Mouse (Mus musculus): ENCODE measurements around the gene Neu3.

Neu3 gene

GRCm38 (mm10) chr7:99828083-99828570 is at the start of gene Neu3:
Gene Neu3, minus strand, starts transcription at chr7:99828417.
- DNase-seq (ENCODE audit: low spot score), result peak; percentile 94

GRCm38 (mm10) chr7:99876345-99876744 is 48.1 kb upstream of the Neu3 start:
- peak; percentile 93 for DNase-seq (ENCODE audit: low spot score)

- no peak for DNase-seq (ENCODE audit: low spot score)
Observed at GRCm38 (mm10) chr7:99875891-99876290, 47.7 kb upstream of the Neu3 start.

- no peak for DNase-seq (ENCODE audit: low spot score)
Observed at GRCm38 (mm10) chr7:99873965-99874364, 45.7 kb upstream of the Neu3 start.

GRCm38 (mm10) chr7:99869296-99869695 is 41.1 kb upstream of the Neu3 start:
- no peak for DNase-seq (ENCODE audit: low spot score)

- DNase-seq (ENCODE audit: low spot score), result no peak
Observed at GRCm38 (mm10) chr7:99865219-99865618, 37.0 kb upstream of the Neu3 start.

GRCm38 (mm10) chr7:99864241-99865028 is 36.2 kb upstream of the Neu3 start:
- peak; percentile 64 for DNase-seq (ENCODE audit: low spot score)

- DNase-seq (ENCODE audit: low spot score), result no peak
Observed at GRCm38 (mm10) chr7:99863362-99863761, 35.1 kb upstream of the Neu3 start, which contains the start of gene Spcs2. Gene Spcs2, minus strand, starts transcription at chr7:99863462.

GRCm38 (mm10) chr7:99858813-99859585 is 30.8 kb upstream of the Neu3 start, which contains the start of gene Xrra1:
Gene Xrra1, plus strand, starts transcription at chr7:99859116.
- peak; percentile 99 for DNase-seq (ENCODE audit: low spot score)

- no peak for DNase-seq (ENCODE audit: low spot score)
Observed at GRCm38 (mm10) chr7:99858175-99858812, 30.1 kb upstream of the Neu3 start.

GRCm38 (mm10) chr7:99856266-99856861 is 28.1 kb upstream of the Neu3 start:
- DNase-seq (ENCODE audit: low spot score), result no peak

- no peak for DNase-seq (ENCODE audit: low spot score)
Observed at GRCm38 (mm10) chr7:99854311-99854710, 26.1 kb upstream of the Neu3 start.

GRCm38 (mm10) chr7:99853350-99853749 is 25.1 kb upstream of the Neu3 start:
- DNase-seq (ENCODE audit: low spot score), result no peak

- DNase-seq (ENCODE audit: low spot score), result no peak
Observed at GRCm38 (mm10) chr7:99851618-99852017, 23.4 kb upstream of the Neu3 start.

- DNase-seq (ENCODE audit: low spot score), result no peak
Observed at GRCm38 (mm10) chr7:99851121-99851520, 22.9 kb upstream of the Neu3 start.

GRCm38 (mm10) chr7:99850534-99850933 is 22.3 kb upstream of the Neu3 start:
- DNase-seq (ENCODE audit: low spot score), result no peak

- no peak for DNase-seq (ENCODE audit: low spot score)
Observed at GRCm38 (mm10) chr7:99845533-99846236, 17.5 kb upstream of the Neu3 start.

GRCm38 (mm10) chr7:99838241-99838640 is 10.0 kb upstream of the Neu3 start:
- no peak for DNase-seq (ENCODE audit: low spot score)

GRCm38 (mm10) chr7:99837358-99838071 is 9.3 kb upstream of the Neu3 start:
- no peak for DNase-seq (ENCODE audit: low spot score)

GRCm38 (mm10) chr7:99836781-99837180 is 8.6 kb upstream of the Neu3 start:
- DNase-seq (ENCODE audit: low spot score), result no peak

Measured in embryo, embryonic 10.5 days (tissue).